ENCODE assay signal across 24 mouse cellular contexts in the genomic region with DNA sequence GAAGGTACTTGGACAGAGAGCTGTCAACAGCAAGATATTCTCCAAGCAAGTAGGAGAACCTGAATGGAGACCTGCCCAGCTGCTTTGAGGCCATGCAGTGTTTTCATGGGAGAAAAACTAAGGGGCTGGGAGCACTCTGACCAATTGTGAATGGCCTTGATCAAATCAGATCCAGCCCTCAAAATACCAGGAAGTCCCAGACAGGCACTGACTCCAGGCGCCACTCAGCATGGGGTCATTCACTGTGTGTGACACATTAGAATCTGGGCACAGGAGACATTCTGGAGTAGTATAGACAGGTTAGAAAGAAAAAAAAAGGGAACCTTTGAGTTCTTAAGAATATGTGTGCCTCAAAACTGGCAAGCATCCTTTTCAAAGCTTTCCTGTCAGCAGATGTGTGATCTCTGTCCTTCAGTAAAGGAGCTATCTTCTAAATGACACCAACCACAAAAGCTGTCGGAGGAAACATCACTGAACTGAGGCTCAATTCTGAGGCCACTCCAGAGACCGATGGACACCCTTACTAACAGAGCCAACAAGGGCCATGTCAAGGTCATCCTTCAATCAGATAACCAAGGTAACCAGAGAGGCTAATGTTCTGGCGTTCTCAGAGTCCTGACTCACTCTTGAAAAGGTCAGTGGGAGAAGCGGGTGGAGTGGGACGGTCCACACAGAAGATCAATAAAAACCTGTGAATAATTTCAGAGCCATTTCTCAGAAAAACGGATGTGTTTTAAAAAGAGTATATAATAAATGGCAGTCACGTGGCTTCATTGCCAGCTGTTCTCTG.
DNase-seq lines count a peak whose midpoint lies in the region; ATAC-seq and TF ChIP-seq lines count a peak whose summit lies in the region.
"Had no signal": no experiment of that assay in that cellular context is flagged by ENCODE, and none has a peak within 500 bp of the region (broad histone marks: within the 10 kb centered on the region; RNA-seq: fewer than 3 reads in every experiment).

No protein-coding gene starts in this region.

- H3K4me3 ChIP-seq in layer of hippocampus, adult 2 months: no peak overlapping the region
- H3K4me3 ChIP-seq in embryonic facial prominence, embryonic 11.5 days (ENCODE audit: low read depth, low read length): no peak overlapping the region
- H3K4me3 ChIP-seq: forebrain, embryonic 10.5 days; heart, adult 2 months; lung, embryonic 15.5 days; neural tube, embryonic 13.5 days had no signal

- H3K4me1 ChIP-seq in embryonic facial prominence, embryonic 11.5 days (ENCODE audit: control insufficient read depth, insufficient read depth, low read length): no peaks in the 10 kb centered on the region; the same call in 1 of the 2 replicates

- no peak for DNase-seq in layer of hippocampus, adult 2 months (ENCODE audit: low spot score in 2 of 2)
- DNase-seq in layer of hippocampus, adult 9-11 months: no peak
- DNase-seq in ZHBTc4 (ENCODE audit: low read depth, low spot score): peak; percentile 9
- DNase-seq in adrenal gland, postnatal 10 days: peak; percentile 54
- DNase-seq in embryonic facial prominence, embryonic 11.5 days (ENCODE audit: low spot score): peak; percentile 20
- no peak for DNase-seq in frontal cortex, postnatal 36 days (ENCODE audit: low spot score in 2 of 2)
- DNase-seq in cerebellum, postnatal 10 days: no peak
- DNase-seq: cerebellum, adult 18-20 months; cerebellum, postnatal 25 days; gastrocnemius, postnatal 25 days; heart, adult 2 months; heart, postnatal 36 days; kidney, adult 9 months; kidney, postnatal 25 days; lung, postnatal 4 days; midbrain, embryonic 14.5 days; right cerebral cortex, adult 18-20 months had no signal

- no peak for TF ChIP-seq CTCF in layer of hippocampus, adult 2 months (conservative IDR thresholded peaks at IDR 0.05)

- 72% methylated on average over 8 of the region's 8 CpGs for WGBS in embryonic facial prominence, embryonic 11.5 days

- H3K9ac ChIP-seq in embryonic facial prominence, embryonic 11.5 days (replicated peaks; ENCODE audit: low read length): no peak overlapping the region
- H3K9ac ChIP-seq: hindbrain, embryonic 14.5 days; liver, embryonic 14.5 days; lung, embryonic 15.5 days; neural tube, embryonic 13.5 days had no signal

- no peak overlapping the region for H3K4me2 ChIP-seq in embryonic facial prominence, embryonic 11.5 days (ENCODE audit: low read depth, low read length)
- H3K4me2 ChIP-seq: hindbrain, embryonic 14.5 days; lung, embryonic 15.5 days; neural tube, embryonic 13.5 days had no signal

- no peaks in the 10 kb centered on the region for H3K27me3 ChIP-seq in embryonic facial prominence, embryonic 11.5 days (ENCODE audit: control insufficient read depth, insufficient read depth, low read length)
- H3K27me3 ChIP-seq: lung, embryonic 15.5 days; neural tube, embryonic 13.5 days had no signal

- no peak for ATAC-seq in embryonic facial prominence, embryonic 11.5 days (replicated peaks; ENCODE audit: insufficient number of reproducible peaks, low FRiP score, low TSS enrichment, low read depth)
- ATAC-seq: forebrain, embryonic 16.5 days; inflammation-experienced regulatory T-cells, adult 6 months had no signal

- H3K36me3 ChIP-seq in embryonic facial prominence, embryonic 11.5 days (replicated peaks; ENCODE audit: control insufficient read depth, insufficient read depth, low read depth, low read length): no peaks in the 10 kb centered on the region
- H3K36me3 ChIP-seq: forebrain, embryonic 10.5 days; lung, embryonic 15.5 days; neural tube, embryonic 13.5 days had no signal

- no peaks in the 10 kb centered on the region for H3K9me3 ChIP-seq in embryonic facial prominence, embryonic 11.5 days (replicated peaks; ENCODE audit: control insufficient read depth, low read length)
- H3K9me3 ChIP-seq: forebrain, embryonic 10.5 days; lung, embryonic 15.5 days; neural tube, embryonic 13.5 days had no signal

- peak overlapping the region; percentile 64 for H3K27ac ChIP-seq in layer of hippocampus, adult 2 months
- H3K27ac ChIP-seq in embryonic facial prominence, embryonic 11.5 days (replicated peaks; ENCODE audit: low read depth, low read length): no peak overlapping the region
- H3K27ac ChIP-seq: forebrain, embryonic 10.5 days; heart, adult 2 months; hindbrain, embryonic 14.5 days; liver, embryonic 14.5 days; lung, embryonic 15.5 days; neural tube, embryonic 13.5 days had no signal

Comparison
In these comparisons a context has a peak if more than half of its experiments do, and no peak if none do; other contexts are left out.
1. DNase-seq: peak in ZHBTc4 (single experiment), adrenal gland, postnatal 10 days (single experiment) and embryonic facial prominence, embryonic 11.5 days (single experiment); none in layer of hippocampus, adult 2 months (0 of 2), layer of hippocampus, adult 9-11 months (single experiment), frontal cortex, postnatal 36 days (0 of 2) and cerebellum, postnatal 10 days (0 of 2).